Mouse (Mus musculus) layer of hippocampus, postnatal 14 days (tissue): ENCODE results near the gene Fam186a. TPM values are rescaled to one million over a fixed set of nuclear protein-coding genes. Genes with fewer than 3 reads are reported as not detected.
"Not testable (repeated sequence)": the region's sequence is repeated elsewhere in the genome, so short reads cannot be mapped to it uniquely, and the experiment has no call there.

Source experiments
- DNase-seq, 2 experiments: peaks; one replicate each; pipeline ENCODE4 v3.0.0; 2021 to 2022; ENCODE audit warnings: low spot score in 2 of 2, mixed read lengths in 1 of 2
- total RNA-seq, 2 experiments: library from RNA; stranded (reverse); gene quantifications; 2 replicates each; pipeline ENCODE4 v1.2.3; 2021

Gene Fam186a
- total RNA-seq, 2 experiments from 2014 or later, result 0.02 to 0.07 TPM

GRCm38 (mm10) chr15:99936659-99937058, 30.2 kb downstream of the Fam186a start:
- DNase-seq, result no peak

DNA sequence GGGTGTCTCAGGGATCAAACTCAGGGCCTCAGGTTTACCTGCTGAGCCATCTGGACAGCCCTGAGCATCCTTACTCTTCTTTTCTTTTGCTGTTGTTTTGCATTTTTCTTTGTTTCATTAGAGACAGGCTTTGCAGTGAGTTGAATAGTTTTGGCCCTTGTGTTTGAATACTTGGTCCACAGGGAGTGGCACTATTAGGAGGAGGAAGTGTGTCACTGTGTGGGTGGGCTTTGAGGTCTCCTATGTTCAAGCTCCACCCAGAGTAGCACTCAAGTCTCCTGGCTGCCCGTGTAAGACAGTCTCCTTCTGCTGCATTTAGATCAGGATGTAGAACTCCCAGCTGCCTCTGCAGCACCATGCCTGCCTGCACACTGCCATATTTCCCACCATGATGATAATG, 32.4 kb downstream of the Fam186a start:
- DNase-seq, result no peak

- DNase-seq, result no peak
Observed at GRCm38 (mm10) chr15:99931231-99931630, 35.6 kb downstream of the Fam186a start.

- DNase-seq, result no peak
Observed at GRCm38 (mm10) chr15:99919601-99920158, 47.2 kb downstream of the Fam186a start.

DNA sequence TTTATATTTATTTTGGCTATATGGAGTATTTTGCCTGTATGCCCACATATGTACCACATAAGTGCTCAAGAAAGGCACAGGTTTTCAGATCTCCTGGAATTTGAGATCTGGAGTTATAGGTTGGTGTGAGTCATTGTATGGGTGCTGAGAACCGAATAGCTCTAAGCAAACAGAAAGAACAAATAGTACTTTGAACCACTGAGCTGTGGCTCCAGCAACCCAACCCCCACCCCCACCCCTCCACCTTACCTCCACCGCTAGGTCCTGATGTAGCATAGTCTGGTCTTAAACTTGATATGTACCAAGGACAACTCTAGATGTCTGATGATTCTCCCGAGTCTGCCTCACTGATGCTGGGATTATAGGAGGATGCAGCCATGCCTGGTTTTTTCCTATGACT, 49.6 kb downstream of the Fam186a start:
- DNase-seq, result no peak

DNA sequence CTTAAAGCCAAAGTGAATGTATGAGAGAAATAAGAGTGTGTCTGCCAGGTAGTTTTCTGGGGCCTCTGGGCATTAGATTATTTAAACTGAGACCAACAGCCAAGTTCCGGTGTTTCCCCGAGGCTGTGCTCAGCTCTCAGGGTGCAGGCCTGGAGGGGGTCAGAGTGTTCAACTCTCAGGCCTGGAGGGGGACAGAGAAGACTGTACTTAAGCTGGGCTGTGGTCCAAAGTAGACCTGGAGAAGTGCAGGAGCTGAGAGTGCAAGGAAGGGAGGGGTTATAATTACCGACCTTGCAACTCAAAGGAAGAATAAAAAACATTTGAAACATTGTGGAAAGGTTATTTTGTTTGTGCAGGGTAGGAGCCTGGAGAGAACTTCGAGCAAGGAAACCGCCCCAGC, 52.2 kb downstream of the Fam186a start:
- no peak for DNase-seq

DNA sequence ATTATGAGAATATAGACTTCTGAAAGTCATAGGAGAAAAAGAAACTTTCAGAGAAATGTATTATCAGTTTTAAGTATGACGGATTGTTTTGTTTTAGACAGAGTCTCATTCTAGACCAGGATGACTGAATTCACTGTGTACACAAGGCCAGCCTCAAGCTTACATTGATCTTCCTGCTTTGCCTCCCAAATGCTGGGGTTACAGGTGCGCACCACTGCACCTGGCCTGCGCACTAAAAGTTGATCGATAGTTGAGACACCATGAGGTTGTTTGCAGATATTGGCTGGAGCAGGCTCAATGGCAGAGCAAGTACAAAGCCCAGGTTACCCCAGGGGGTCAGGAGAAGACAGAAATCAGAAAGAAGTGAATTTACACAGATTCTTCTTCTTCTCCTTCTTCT, 55.1 kb downstream of the Fam186a start:
- no peak for DNase-seq

GRCm38 (mm10) chr15:99909339-99909996, 57.4 kb downstream of the Fam186a start:
- peak; percentile 8 for DNase-seq

DNA sequence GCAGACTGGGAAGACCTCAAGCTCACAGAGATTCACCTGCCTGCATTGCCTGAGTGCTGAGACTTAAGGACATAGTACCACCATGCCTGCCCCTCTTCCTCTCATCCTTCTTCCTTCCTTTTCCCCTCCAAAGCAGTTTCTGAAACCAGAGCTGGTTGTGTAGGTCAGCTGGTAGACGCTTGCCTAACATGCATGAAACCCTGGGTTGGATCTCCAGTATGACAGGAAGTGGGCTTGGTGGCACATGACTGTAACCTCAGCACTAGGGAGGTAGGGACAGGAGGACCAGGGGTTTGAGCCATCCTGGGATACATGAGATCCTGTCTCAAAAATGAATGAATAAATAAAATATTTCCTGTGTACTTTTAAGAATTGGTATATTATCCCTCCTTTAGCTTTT, 59.3 kb downstream of the Fam186a start:
- no peak for DNase-seq

GRCm38 (mm10) chr15:99907041-99907440, 59.8 kb downstream of the Fam186a start:
- DNase-seq, result no peak

DNA sequence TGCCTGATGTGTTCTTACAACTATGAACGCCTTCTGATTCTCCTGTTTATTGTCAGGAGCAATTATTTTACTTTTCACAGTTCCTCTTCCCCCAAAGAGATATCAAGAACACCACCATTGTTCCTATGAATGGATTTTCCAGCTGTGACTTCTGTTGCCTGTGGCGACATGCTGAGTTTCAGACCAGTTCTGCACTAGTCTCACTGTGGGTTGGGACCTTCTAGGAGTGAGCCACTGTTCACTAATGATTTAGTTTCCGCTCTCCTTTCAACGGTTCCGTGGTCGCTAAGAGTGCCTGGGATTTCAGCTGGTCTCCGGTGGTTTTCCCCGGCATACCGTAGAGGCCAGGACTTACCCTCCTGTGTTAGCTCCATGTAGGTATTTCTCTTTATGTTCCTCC, 62.0 kb downstream of the Fam186a start:
- no peak for DNase-seq

DNA sequence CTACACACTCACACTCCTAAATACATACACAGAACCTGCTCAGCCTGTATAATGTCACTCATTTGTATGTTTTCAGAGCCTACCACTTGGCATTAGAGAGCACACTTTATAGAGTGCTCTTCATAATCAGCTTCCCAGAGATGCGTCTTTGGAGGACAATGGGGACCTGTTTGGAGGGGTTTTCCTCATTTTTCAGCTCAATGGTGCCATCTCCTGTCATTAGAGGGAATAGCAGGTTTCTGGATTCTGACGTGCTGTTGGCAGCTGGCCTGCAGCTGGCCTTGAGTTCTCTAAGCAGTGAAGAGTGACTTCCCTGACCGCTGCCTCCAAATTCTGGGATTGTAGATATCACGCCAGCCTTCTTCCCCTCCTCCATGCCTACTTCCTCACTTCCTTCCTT, 62.5 kb downstream of the Fam186a start:
- DNase-seq, result peak; percentile 73 to 74

DNA sequence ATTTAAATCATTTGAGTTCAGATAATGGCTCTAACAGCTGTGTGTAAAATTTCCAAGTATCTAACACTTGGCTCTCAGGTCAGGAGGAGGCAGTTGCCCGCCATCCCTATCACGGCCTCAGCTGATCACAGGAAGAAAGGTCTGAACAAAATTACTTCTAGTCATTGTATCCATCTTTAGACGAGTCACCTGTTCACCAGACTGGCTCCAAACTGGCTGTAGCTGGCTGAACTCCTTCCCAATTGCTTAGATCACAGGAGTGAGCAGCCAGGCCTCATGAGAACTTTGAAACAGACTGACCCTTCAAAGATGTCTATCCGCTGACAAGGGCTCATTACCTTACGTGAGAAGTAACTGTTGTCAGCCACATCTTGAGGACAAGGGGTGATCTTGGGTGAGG, 63.6 kb downstream of the Fam186a start:
- no peak for DNase-seq

DNA sequence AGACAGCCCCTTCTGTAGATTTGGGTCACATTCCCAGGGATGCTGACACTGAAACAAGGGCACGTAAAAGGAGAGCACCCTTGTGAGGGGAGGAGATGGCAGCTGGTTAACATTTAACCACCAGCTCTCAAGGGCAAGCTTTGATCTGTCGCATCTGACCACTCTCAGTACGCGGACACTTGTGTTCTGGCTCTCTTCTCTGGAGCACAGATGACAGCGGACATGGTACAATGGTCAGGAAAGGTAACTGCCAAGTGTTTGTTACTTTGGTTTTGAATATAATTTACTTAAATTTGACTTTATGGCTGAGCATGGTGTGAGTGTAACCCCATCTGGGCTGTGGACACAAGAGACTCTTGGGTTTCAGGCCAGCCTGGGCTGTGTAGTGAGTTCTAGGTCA, 64.1 kb downstream of the Fam186a start:
- DNase-seq, result no peak

DNA sequence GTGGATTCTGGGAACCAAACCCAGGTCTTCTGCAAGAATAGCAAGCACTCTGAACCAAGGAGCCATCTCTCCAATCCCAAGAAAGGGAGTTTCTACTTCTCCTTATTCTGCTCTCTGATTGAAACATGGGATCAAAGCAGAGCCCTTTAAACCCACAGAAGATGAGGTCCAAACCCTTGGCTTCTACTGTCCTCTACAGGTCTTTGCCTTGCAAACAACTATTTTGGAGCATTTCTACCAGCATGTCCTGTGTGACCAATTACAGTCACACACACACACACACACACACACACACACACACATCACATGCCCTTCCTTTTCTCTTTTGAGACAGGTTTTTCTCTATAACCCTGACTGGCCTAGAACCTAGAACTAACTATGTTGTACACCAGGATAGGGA, 70.2 kb downstream of the Fam186a start:
- DNase-seq, result no peak

DNA sequence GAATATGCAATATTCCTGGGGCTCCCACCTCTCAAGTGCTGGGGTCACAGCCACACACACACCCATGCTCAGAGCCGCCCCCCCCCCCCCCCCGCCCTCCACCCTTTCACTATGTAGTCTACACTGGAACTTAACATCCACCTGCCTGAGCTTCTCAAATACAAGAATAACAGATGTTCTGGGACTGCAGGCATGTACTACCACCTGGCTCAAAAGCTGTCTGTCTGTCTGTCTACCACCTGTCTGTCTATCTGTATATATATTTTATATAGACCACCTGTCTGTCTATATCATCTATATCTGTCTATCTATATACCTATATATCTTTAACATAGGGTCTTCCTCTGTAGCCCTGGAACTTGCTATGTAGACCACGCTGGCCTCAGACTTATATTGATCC, 75.5 kb downstream of the Fam186a start:
- no peak for DNase-seq

DNA sequence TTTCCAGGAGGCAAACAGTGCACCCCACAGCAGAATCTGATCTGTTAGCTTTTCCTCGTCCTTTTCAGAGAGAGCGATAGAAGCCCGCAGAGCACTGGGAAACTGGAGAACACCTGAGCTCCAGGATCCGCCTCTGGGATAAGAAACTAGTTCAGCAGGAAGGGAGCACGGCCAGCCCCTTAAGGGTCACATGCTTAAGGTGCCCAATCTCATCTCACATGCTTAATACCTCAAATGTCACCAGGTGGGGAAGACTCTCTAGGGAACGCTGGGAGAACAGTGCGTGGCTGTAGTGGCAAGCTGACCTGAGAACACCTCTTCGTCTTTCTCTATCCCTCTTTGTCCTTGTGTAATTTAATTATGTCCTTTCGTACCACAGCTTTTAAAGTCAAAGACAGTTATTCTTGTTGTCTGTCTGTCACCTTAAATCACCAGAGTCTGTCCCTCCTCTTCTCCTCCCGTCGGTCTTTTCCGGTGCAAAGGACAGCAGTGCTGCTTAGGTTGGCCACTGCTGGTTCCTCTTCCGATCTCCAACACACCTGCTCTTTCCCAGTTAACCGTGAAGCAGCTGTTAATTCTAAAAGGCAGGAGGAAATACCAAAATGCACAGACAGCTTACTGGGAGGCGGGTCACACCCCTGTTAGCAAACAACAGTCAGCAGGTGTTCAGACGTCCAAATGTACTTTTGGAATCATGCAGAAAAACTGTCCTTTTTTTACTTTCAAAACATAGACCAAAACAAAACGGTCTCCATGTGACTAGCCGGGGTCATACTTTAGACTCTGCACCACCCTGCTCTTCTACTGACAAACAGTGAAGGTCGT, 76.2 kb downstream of the Fam186a start:
- DNase-seq, result no peak

GRCm38 (mm10) chr15:99889275-99889874, 77.5 kb downstream of the Fam186a start:
- no peak for DNase-seq

- not testable (repeated sequence) for DNase-seq
Observed at GRCm38 (mm10) chr15:99887130-99887529, 79.7 kb downstream of the Fam186a start.

- DNase-seq, result no peak
Observed at GRCm38 (mm10) chr15:99884038-99884437, 82.8 kb downstream of the Fam186a start.

DNA sequence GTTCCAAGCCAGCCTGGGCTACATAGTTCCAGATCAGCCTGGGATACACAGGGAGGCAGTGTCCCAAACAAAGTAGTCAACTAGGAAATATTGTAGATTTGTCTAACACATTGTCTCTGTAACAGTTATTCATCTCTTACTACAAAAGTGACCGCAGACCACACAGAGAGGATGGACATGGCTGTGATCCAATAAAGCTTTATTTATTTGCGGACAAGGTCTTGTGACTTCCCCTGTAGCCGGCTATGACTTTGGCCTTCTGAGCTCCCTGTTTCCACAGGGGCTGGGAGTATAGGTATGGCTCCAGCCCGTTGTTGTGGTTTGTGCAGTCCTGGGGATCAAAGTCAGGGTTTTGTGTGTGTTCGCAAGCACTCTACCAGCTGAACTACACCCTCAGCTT, 88.3 kb downstream of the Fam186a start:
- no peak for DNase-seq

GRCm38 (mm10) chr15:99875334-99875869, 91.5 kb downstream of the Fam186a start, which contains the start of gene Lima1:
TSS of gene Lima1 (minus strand) at chr15:99875456.
- DNase-seq, result peak; percentile 64 to 79
